Mouse (Mus musculus) heart, embryonic 14.5 days (tissue): ENCODE data around the gene L1td1. TPM values are rescaled to one million over a fixed set of nuclear protein-coding genes. Genes with fewer than 3 reads are reported as not detected.
"Not testable (repeated sequence)": the region's sequence is repeated elsewhere in the genome, so short reads cannot be mapped to it uniquely, and the experiment has no call there.

Experiments used
- ATAC-seq: fragments of 200-750 bp; cut with Nextera tagmentation; 2 replicates; pipeline ENCODE4 v1.8.0; 2017; ENCODE audit warnings: low read depth, moderate TSS enrichment; ENCODE audit not compliant: insufficient number of reproducible peaks, insufficient read depth, low FRiP score
- H3K27ac ChIP-seq, 2 experiments: fragments of 200-500 bp in 1 of 2; fragments of 300-500 bp in 1 of 2; sonication (generic) in 1 of 2; replicated peaks in 1 of 2; 2 replicates each; pipeline ENCODE4 v1.5.1; 2012 to 2014; ENCODE audit warnings: low read depth in 2 of 2, low read length in 2 of 2, control low read depth in 1 of 2, mild to moderate bottlenecking in 1 of 2, mixed read lengths in 1 of 2; ENCODE audit not compliant: control insufficient read depth in 1 of 2, insufficient read depth in 1 of 2
- H3K27me3 ChIP-seq: fragments of 300-500 bp; sonication (generic); 2 replicates; pipeline ENCODE4 v1.6.1; 2014; ENCODE audit warnings: mild to moderate bottlenecking, low read length, control low read depth; ENCODE audit not compliant: control insufficient read depth, insufficient read depth
- H3K36me3 ChIP-seq: fragments of 300-500 bp; sonication (generic); 2 replicates; pipeline ENCODE4 v1.6.1; 2014; ENCODE audit warnings: mild to moderate bottlenecking, control low read depth, low read length, mixed read lengths; ENCODE audit not compliant: control insufficient read depth, insufficient read depth
- H3K4me1 ChIP-seq, 2 experiments: fragments of 200-500 bp in 1 of 2; fragments of 300-500 bp in 1 of 2; sonication (generic) in 1 of 2; 2 replicates each; pipeline ENCODE4 v1.6.1; 2012 to 2014; ENCODE audit warnings: low read length in 2 of 2, control low read depth in 1 of 2, mixed read lengths in 1 of 2; ENCODE audit not compliant: control insufficient read depth in 2 of 2, insufficient read depth in 2 of 2
- H3K4me2 ChIP-seq: fragments of 300-500 bp; sonication (generic); 2 replicates; pipeline ENCODE4 v1.6.1; 2014; ENCODE audit warnings: mild to moderate bottlenecking, low read length
- H3K4me3 ChIP-seq, 2 experiments: fragments of 200-500 bp in 1 of 2; fragments of 300-500 bp in 1 of 2; sonication (generic) in 1 of 2; 2 replicates each; pipeline ENCODE4 v1.5.1; 2012 to 2014; ENCODE audit warnings: low read length in 2 of 2, mild to moderate bottlenecking in 2 of 2, control low read depth in 1 of 2, low read depth in 1 of 2, moderate library complexity in 1 of 2; ENCODE audit not compliant: control insufficient read depth in 1 of 2, insufficient read depth in 1 of 2
- H3K9ac ChIP-seq: fragments of 300-500 bp; sonication (generic); 2 replicates; pipeline ENCODE4 v1.6.1; 2014; ENCODE audit warnings: mild to moderate bottlenecking, low read length
- H3K9me3 ChIP-seq: fragments of 300-500 bp; sonication (generic); 2 replicates; pipeline ENCODE4 v1.6.1; 2016; ENCODE audit warnings: low read length, control low read depth; ENCODE audit not compliant: control insufficient read depth
- WGBS: fragments of 180-500 bp; shearing (Covaris S2); extraction: QIAGEN DNeasy Blood & Tissue Kit; methylation state at CpG from one replicate; pipeline ENCODE4 v1.1.7; 2014; 5-methylcytosine and 5-hydroxymethylcytosine counted together
- polyA plus RNA-seq: library from polyadenylated mRNA; unstranded; fragments of >200 nt; fragmentation: Nextera tagmentation; extraction: Ambion mirVana; gene quantifications from 2 replicates; pipeline ENCODE4 v1.2.1, GENCODE M21; 2014

Gene L1td1
- polyA plus RNA-seq, 1 experiment from 2014 or later: not detected

GRCm38 (mm10) chr4:98722454-98722853 lies 4.1 kb upstream of the L1td1 start:
- Histone ChIP-seq H3K4me3 (no peak overlapping the region), H3K27me3 (peaks cover 10% of the 10 kb centered on the region; the same call in 1 of the 2 replicates), H3K9me3 (no peaks in the 10 kb centered on the region), H3K9ac (no peak overlapping the region), H3K27ac (no peak overlapping the region), H3K36me3 (no peaks in the 10 kb centered on the region), H3K4me2 (no peak overlapping the region), H3K4me1 (peaks cover 5% of the 10 kb centered on the region in 2 experiments; a peak in 3 of 4 replicates)
- ATAC-seq: no peak
- WGBS: 10% methylated on average over 8 of the region's 8 CpGs

GRCm38 (mm10) chr4:98724682-98725081 lies 1.9 kb upstream of the L1td1 start:
- H3K27me3 ChIP-seq: peaks cover 15% of the 10 kb centered on the region
- H3K27ac ChIP-seq, H3K4me3 ChIP-seq, H3K9ac ChIP-seq, ATAC-seq, H3K9me3 ChIP-seq, H3K36me3 ChIP-seq, H3K4me2 ChIP-seq: not testable (repeated sequence)
- H3K4me1 ChIP-seq: peaks cover 8 to 16% of the 10 kb centered on the region in 2 experiments
- 97% methylated on average over 1 of the region's 1 CpGs for WGBS

GRCm38 (mm10) chr4:98725439-98725838 lies 1.1 kb upstream of the L1td1 start:
- ATAC-seq: no peak
- H3K36me3 ChIP-seq: no peaks in the 10 kb centered on the region
- H3K9ac ChIP-seq: no peak overlapping the region
- H3K9me3 ChIP-seq: no peaks in the 10 kb centered on the region
- H3K4me2 ChIP-seq: no peak overlapping the region
- peaks cover 8 to 16% of the 10 kb centered on the region in 2 experiments for H3K4me1 ChIP-seq
- H3K4me3 ChIP-seq: no peak overlapping the region
- 36% methylated on average over 4 of the region's 4 CpGs for WGBS
- no peak overlapping the region for H3K27ac ChIP-seq
- peaks cover 15% of the 10 kb centered on the region for H3K27me3 ChIP-seq

DNA sequence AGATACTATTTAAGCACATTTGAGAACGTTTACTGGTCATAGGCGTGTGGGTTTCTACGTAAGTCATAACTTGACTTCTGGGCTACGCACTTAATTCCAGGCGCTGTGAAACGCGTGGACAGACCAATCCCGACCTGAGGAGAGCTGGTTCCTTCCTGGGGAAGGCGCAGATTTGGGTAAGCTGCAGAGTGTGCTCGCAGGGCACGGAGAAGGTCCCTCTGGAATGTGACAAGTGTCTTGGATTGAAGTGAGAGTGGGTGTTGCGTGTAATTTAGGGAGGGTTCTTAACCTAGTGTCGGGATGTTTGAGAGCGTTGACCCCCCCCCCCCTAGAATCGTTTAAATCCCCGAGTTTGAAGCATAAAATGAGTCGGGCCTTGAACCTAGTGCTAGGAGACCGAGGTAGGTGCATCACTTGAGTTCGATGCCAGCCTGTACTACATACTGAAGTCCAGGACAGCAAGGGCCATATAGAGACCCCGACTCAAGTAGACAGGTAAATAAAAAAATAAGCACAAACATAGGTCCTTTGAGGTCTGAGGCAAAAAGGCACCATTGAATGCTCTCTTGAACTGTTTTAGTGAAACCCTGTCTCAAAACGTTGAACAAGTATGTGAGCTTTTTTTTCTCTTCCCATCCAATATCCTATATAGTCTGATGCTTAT lies 893 bp downstream of the L1td1 start:
- Histone ChIP-seq H3K4me2 (peak overlapping the region; percentile 76), H3K27ac (no peak overlapping the region), H3K27me3 (peaks cover 15% of the 10 kb centered on the region), H3K4me1 (peaks cover 8 to 16% of the 10 kb centered on the region in 2 experiments), H3K36me3 (no peaks in the 10 kb centered on the region), H3K9ac (peak overlapping the region; percentile 50; the same call in 1 of the 2 replicates), H3K9me3 (no peaks in the 10 kb centered on the region), H3K4me3 (peak overlapping the region; percentile 32 to 38)
- 4% methylated on average over 21 of the region's 21 CpGs for WGBS
- no peak for ATAC-seq

GRCm38 (mm10) chr4:98727959-98728347 lies 1.4 kb downstream of the L1td1 start:
- WGBS: 3% methylated on average over 10 of the region's 10 CpGs
- Histone ChIP-seq H3K4me3 (peak overlapping the region; percentile 15 to 38; a peak in 3 of 4 replicates), H3K36me3 (no peaks in the 10 kb centered on the region), H3K4me1 (peaks cover 8 to 16% of the 10 kb centered on the region in 2 experiments), H3K9ac (peak overlapping the region; percentile 50), H3K9me3 (no peaks in the 10 kb centered on the region), H3K27me3 (peaks cover 15% of the 10 kb centered on the region), H3K27ac (no peak overlapping the region), H3K4me2 (peak overlapping the region; percentile 76)
- ATAC-seq: no peak

GRCm38 (mm10) chr4:98728716-98729115 lies 2.2 kb downstream of the L1td1 start:
- no peak for ATAC-seq
- Histone ChIP-seq H3K4me2 (peak overlapping the region; percentile 76; the same call in 1 of the 2 replicates), H3K27me3 (peaks cover 15% of the 10 kb centered on the region), H3K9me3 (no peaks in the 10 kb centered on the region), H3K4me3 (no peak overlapping the region), H3K27ac (no peak overlapping the region), H3K36me3 (no peaks in the 10 kb centered on the region), H3K4me1 (peaks cover 8 to 16% of the 10 kb centered on the region in 2 experiments), H3K9ac (no peak overlapping the region)
- 37% methylated on average over 7 of the region's 7 CpGs for WGBS

DNA sequence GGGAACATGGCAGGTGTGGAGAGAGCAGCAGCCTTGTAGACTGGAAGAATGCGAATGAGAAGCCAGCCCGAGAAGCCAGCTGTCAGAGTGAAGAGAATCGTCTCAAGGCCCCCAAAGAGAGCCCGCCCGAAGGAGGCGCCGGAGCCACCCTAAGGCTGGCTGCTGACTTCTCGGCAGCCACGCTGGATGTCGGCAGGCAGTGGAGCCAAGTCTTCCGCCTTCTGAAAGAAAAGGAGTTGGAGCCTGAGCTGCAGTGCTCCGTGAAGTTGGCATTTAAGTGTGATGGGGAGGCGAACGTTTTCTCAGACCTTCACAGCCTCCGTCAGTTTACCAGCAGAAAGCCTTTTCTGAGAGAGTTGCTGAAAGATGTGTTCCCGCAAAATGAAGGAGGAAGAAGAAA lies 7.1 kb downstream of the L1td1 start:
- Histone ChIP-seq H3K27me3 (no peaks in the 10 kb centered on the region; the same call in 1 of the 2 replicates), H3K4me3 (no peak overlapping the region), H3K9ac (no peak overlapping the region), H3K27ac (no peak overlapping the region), H3K9me3 (no peaks in the 10 kb centered on the region), H3K4me2 (no peak overlapping the region), H3K36me3 (no peaks in the 10 kb centered on the region), H3K4me1 (0 out of 4 replicates have a peak, but pooled peaks cover 0 to 2% of the 10 kb centered on the region in 2 experiments)
- ATAC-seq: no peak
- 93% methylated on average over 16 of the region's 16 CpGs for WGBS
